16 mouse cellular contexts compared by ENCODE assay signal in genomic region chr3:84472527-84472926, GRCm38 (mm10). TPM values are rescaled to one million over a fixed set of nuclear protein-coding genes. Genes with fewer than 3 reads are reported as not detected.
DNase-seq lines count a peak whose midpoint lies in the region; ATAC-seq and TF ChIP-seq lines count a peak whose summit lies in the region.
"Had no signal": no experiment of that assay in that cellular context is flagged by ENCODE, and none has a peak within 500 bp of the region (broad histone marks: within the 10 kb centered on the region; RNA-seq: fewer than 3 reads in every experiment).

No protein-coding gene starts in this region.

- ATAC-seq in liver, embryonic 11.5 days (replicated peaks; ENCODE audit: low FRiP score) = no peak
- no peak for ATAC-seq in embryonic facial prominence, embryonic 13.5 days (ENCODE audit: insufficient number of reproducible peaks, insufficient read depth, low FRiP score, low TSS enrichment, low read depth)
- no peak for ATAC-seq in liver, postnatal 0 days
- ATAC-seq in monocyte, adult 5-6 weeks (replicated peaks; ENCODE audit: insufficient number of reproducible peaks, low FRiP score, low TSS enrichment, poor library complexity, severe bottlenecking) = no peak
- ATAC-seq: forebrain, embryonic 13.5 days; intestine, embryonic 15.5 days had no signal

- peak; percentile 22 for DNase-seq in gastrocnemius, postnatal 14 days
- no peak for DNase-seq in gastrocnemius, postnatal 10 days
- DNase-seq in liver, embryonic 11.5 days (ENCODE audit: low spot score) = no peak
- no peak for DNase-seq in liver
- DNase-seq in liver, postnatal 0 days = no peak
- DNase-seq in adrenal gland, adult 2 months = no peak
- DNase-seq: adrenal gland, postnatal 10 days; cerebellum, adult 9-11 months; gastrocnemius, adult 2 months; midbrain, embryonic 14.5 days had no signal

- peak overlapping the region; percentile 11 for H3K4me2 ChIP-seq in liver, embryonic 11.5 days
- peak overlapping the region; percentile 20; the same call in 1 of the 2 replicates for H3K4me2 ChIP-seq in embryonic facial prominence, embryonic 13.5 days
- peak overlapping the region; percentile 83 for H3K4me2 ChIP-seq in liver, postnatal 0 days (ENCODE audit: low read depth, low read length)
- H3K4me2 ChIP-seq: forebrain, embryonic 13.5 days; heart, embryonic 11.5 days; hindbrain, embryonic 12.5 days; intestine, embryonic 15.5 days had no signal

- 56% methylated on average over 3 of the region's 3 CpGs for WGBS in liver, embryonic 11.5 days
- 39% methylated on average over 3 of the region's 3 CpGs for WGBS in embryonic facial prominence, embryonic 13.5 days
- 50% methylated on average over 3 of the region's 3 CpGs for WGBS in liver, postnatal 0 days (ENCODE audit: insufficient replicate concordance)

- TF ChIP-seq CTCF in liver, postnatal 0 days (IDR thresholded peaks at IDR 0.05; ENCODE audit: low read depth) = no peak

- no peaks in the 10 kb centered on the region for H3K36me3 ChIP-seq in liver, embryonic 11.5 days (ENCODE audit: control insufficient read depth, insufficient read depth, low read length)
- H3K36me3 ChIP-seq in embryonic facial prominence, embryonic 13.5 days = no peaks in the 10 kb centered on the region
- peaks cover 17% of the 10 kb centered on the region; the same call in 1 of the 2 replicates for H3K36me3 ChIP-seq in liver, postnatal 0 days (replicated peaks; ENCODE audit: insufficient read depth, low read length)
- H3K36me3 ChIP-seq: hindbrain, embryonic 12.5 days; intestine, embryonic 15.5 days had no signal

- H3K27ac ChIP-seq in liver, embryonic 11.5 days (ENCODE audit: low read depth, low read length) = peak overlapping the region; percentile 85
- peak overlapping the region; percentile 39; the same call in 1 of the 2 replicates for H3K27ac ChIP-seq in embryonic facial prominence, embryonic 13.5 days
- peak overlapping the region; percentile 82 for H3K27ac ChIP-seq in liver, postnatal 0 days (ENCODE audit: low read depth)
- H3K27ac ChIP-seq: forebrain, embryonic 13.5 days; gastrocnemius, adult 2 months; hindbrain, embryonic 12.5 days; intestine, embryonic 15.5 days had no signal

- no peak overlapping the region for H3K4me3 ChIP-seq in liver, embryonic 11.5 days (ENCODE audit: low read depth, low read length)
- H3K4me3 ChIP-seq in embryonic facial prominence, embryonic 13.5 days = no peak overlapping the region
- peak overlapping the region; percentile 24 for H3K4me3 ChIP-seq in liver, postnatal 0 days (ENCODE audit: low read depth, low read length)
- H3K4me3 ChIP-seq: forebrain, embryonic 13.5 days; gastrocnemius, adult 2 months; hindbrain, embryonic 12.5 days; intestine, embryonic 15.5 days had no signal

- peak overlapping the region; percentile 39; the same call in 1 of the 2 replicates for H3K9ac ChIP-seq in liver, embryonic 11.5 days (ENCODE audit: low read depth, low read length)
- no peak overlapping the region; the same call in 1 of the 2 replicates for H3K9ac ChIP-seq in embryonic facial prominence, embryonic 13.5 days
- H3K9ac ChIP-seq in liver, postnatal 0 days (replicated peaks) = peak overlapping the region; percentile 57
- H3K9ac ChIP-seq: forebrain, embryonic 13.5 days; hindbrain, embryonic 12.5 days; intestine, embryonic 15.5 days had no signal

- peaks cover 66% of the 10 kb centered on the region for H3K4me1 ChIP-seq in liver, embryonic 11.5 days (replicated peaks; ENCODE audit: control insufficient read depth, insufficient read depth, low read length)
- peaks cover 34% of the 10 kb centered on the region for H3K4me1 ChIP-seq in embryonic facial prominence, embryonic 13.5 days
- H3K4me1 ChIP-seq in liver, postnatal 0 days (ENCODE audit: insufficient read depth) = peaks cover 26% of the 10 kb centered on the region
- H3K4me1 ChIP-seq: forebrain, embryonic 13.5 days had no signal

- no peak for TF ChIP-seq EP300 in liver, postnatal 0 days (IDR thresholded peaks at IDR 0.05; ENCODE audit: low read depth)

- peaks cover 21% of the 10 kb centered on the region for H3K27me3 ChIP-seq in liver, embryonic 11.5 days (replicated peaks; ENCODE audit: control insufficient read depth, insufficient read depth, low read length)
- peaks cover 9% of the 10 kb centered on the region for H3K27me3 ChIP-seq in embryonic facial prominence, embryonic 13.5 days
- H3K27me3 ChIP-seq in liver, postnatal 0 days (ENCODE audit: insufficient read depth, low read length) = 0 out of 2 replicates have a peak, but pooled peaks cover 4% of the 10 kb centered on the region
- H3K27me3 ChIP-seq: intestine, embryonic 15.5 days had no signal

- no peaks in the 10 kb centered on the region for H3K9me3 ChIP-seq in liver, embryonic 11.5 days (ENCODE audit: control insufficient read depth, low read length)
- H3K9me3 ChIP-seq in embryonic facial prominence, embryonic 13.5 days = no peaks in the 10 kb centered on the region
- H3K9me3 ChIP-seq in liver, postnatal 0 days (ENCODE audit: low read length) = no peaks in the 10 kb centered on the region
- H3K9me3 ChIP-seq: forebrain, embryonic 13.5 days; hindbrain, embryonic 12.5 days; intestine, embryonic 15.5 days had no signal

- intact Hi-C loops in gastrocnemius, postnatal 14 days (cut with DNase I; ENCODE audit: low total_unique reads) = no loop called here

RNA-seq across cellular contexts. Expression of gene Fhdc1, which starts 7.7 kb away (rescaled TPM):
- total RNA-seq in gastrocnemius, postnatal 14 days (2021) = under 1 TPM; 0.24 to 0.55 TPM
- 1 to 10 TPM in 1 of 2 experiments, under 1 TPM in 1; 0.82 to 2.1 TPM for total RNA-seq in gastrocnemius, postnatal 10 days (2021)
- polyA plus RNA-seq in liver, embryonic 11.5 days (2014; fragmentation: Nextera tagmentation; extraction: Ambion mirVana) = 7.6 and 11.6 TPM in 2 replicates
- polyA plus RNA-seq in embryonic facial prominence, embryonic 13.5 days (2015; fragmentation: Nextera tagmentation; extraction: Ambion mirVana) = 5.9 and 6.1 TPM in 2 replicates
- 16.8 and 19.1 TPM in 2 replicates for polyA plus RNA-seq in liver, postnatal 0 days (2015; fragmentation: Nextera tagmentation; extraction: Ambion mirVana)
- total RNA-seq in adrenal gland, adult 2 months (2021) = 1 to 10 TPM; 2.2 to 4.7 TPM
- 1.7 and 2.2 TPM in 2 replicates for polyA plus RNA-seq in adrenal gland, adult 2 months (2012; rRNA removed)
- total RNA-seq in monocyte, adult 5-6 weeks (2017) = 0.38 to 7.3 TPM (median 0.53 TPM) in 3 replicates

Comparison
In these comparisons a context has a peak if more than half of its experiments do, and no peak if none do; other contexts are left out.
1. H3K4me2 ChIP-seq: peak in every context shown above with its lines; median percentile 83 in liver, postnatal 0 days; 20 in embryonic facial prominence, embryonic 13.5 days; 11 in liver, embryonic 11.5 days.